20 mouse cellular contexts compared by ENCODE assay signal in genomic region chr8:92801231-92801630, GRCm38 (mm10). TPM values are rescaled to one million over a fixed set of nuclear protein-coding genes. Genes with fewer than 3 reads are reported as not detected.
DNase-seq lines count a peak whose midpoint lies in the region; ATAC-seq lines count a peak whose summit lies in the region.
"Had no signal": no experiment of that assay in that cellular context is flagged by ENCODE, and none has a peak within 500 bp of the region (broad histone marks: within the 10 kb centered on the region; RNA-seq: fewer than 3 reads in every experiment).

No protein-coding gene starts in this region.

- no peak for ATAC-seq in midbrain, embryonic 14.5 days (ENCODE audit: low FRiP score, low TSS enrichment)
- no peak for ATAC-seq in midbrain, embryonic 11.5 days (ENCODE audit: low FRiP score)
- 0 out of 2 replicates have a peak, but pooled peaks have one; percentile 17 for ATAC-seq in midbrain, embryonic 16.5 days
- ATAC-seq: forebrain, embryonic 15.5 days had no signal

- no peaks in the 10 kb centered on the region for H3K27me3 ChIP-seq in midbrain, embryonic 14.5 days (ENCODE audit: control insufficient read depth, insufficient read depth, low read length)
- H3K27me3 ChIP-seq in midbrain, embryonic 11.5 days (ENCODE audit: control insufficient read depth, insufficient read depth, low read length), result no peaks in the 10 kb centered on the region
- no peaks in the 10 kb centered on the region for H3K27me3 ChIP-seq in midbrain, embryonic 16.5 days (ENCODE audit: control insufficient read depth, insufficient read depth, low read depth, low read length)
- H3K27me3 ChIP-seq: CH12.LX; embryonic facial prominence, embryonic 15.5 days; forebrain, embryonic 15.5 days; hindbrain, embryonic 13.5 days; liver, embryonic 15.5 days; neural tube, embryonic 12.5 days; stomach, embryonic 15.5 days had no signal

- H3K4me1 ChIP-seq in midbrain, embryonic 14.5 days (ENCODE audit: control insufficient read depth, insufficient read depth, low read length), result 0 out of 2 replicates have a peak, but pooled peaks cover 7% of the 10 kb centered on the region
- H3K4me1 ChIP-seq in midbrain, embryonic 11.5 days (ENCODE audit: control insufficient read depth, insufficient read depth, low read length), result peaks cover 2% of the 10 kb centered on the region; the same call in 1 of the 2 replicates
- peaks cover 4% of the 10 kb centered on the region for H3K4me1 ChIP-seq in midbrain, embryonic 16.5 days (ENCODE audit: control insufficient read depth, insufficient read depth, low read length)
- H3K4me1 ChIP-seq: forebrain, embryonic 15.5 days; hindbrain, embryonic 13.5 days; liver, embryonic 15.5 days; neural tube, embryonic 12.5 days; stomach, embryonic 15.5 days had no signal

- H3K4me3 ChIP-seq in midbrain, embryonic 14.5 days (replicated peaks; ENCODE audit: low read depth, low read length), result no peak overlapping the region
- no peak overlapping the region for H3K4me3 ChIP-seq in midbrain, embryonic 11.5 days (ENCODE audit: low read depth, low read length)
- H3K4me3 ChIP-seq in midbrain, embryonic 16.5 days (ENCODE audit: low read depth, low read length), result no peak overlapping the region
- H3K4me3 ChIP-seq: embryonic facial prominence, embryonic 15.5 days; forebrain, embryonic 15.5 days; hindbrain, embryonic 13.5 days; liver, embryonic 15.5 days; neural tube, embryonic 12.5 days; stomach, embryonic 15.5 days had no signal

- H3K27ac ChIP-seq in midbrain, embryonic 14.5 days (replicated peaks; ENCODE audit: low read depth, low read length), result no peak overlapping the region
- no peak overlapping the region for H3K27ac ChIP-seq in midbrain, embryonic 11.5 days (ENCODE audit: low read depth, low read length)
- no peak overlapping the region for H3K27ac ChIP-seq in midbrain, embryonic 16.5 days (ENCODE audit: low read length)
- H3K27ac ChIP-seq: embryonic facial prominence, embryonic 15.5 days; forebrain, embryonic 15.5 days; hindbrain, embryonic 13.5 days; liver, embryonic 15.5 days; neural tube, embryonic 12.5 days; stomach, embryonic 15.5 days had no signal

- 36% methylated on average over 8 of the region's 8 CpGs for WGBS in midbrain, embryonic 14.5 days
- WGBS in midbrain, embryonic 11.5 days, result 66% methylated on average over 8 of the region's 8 CpGs
- WGBS in midbrain, embryonic 16.5 days, result 28% methylated on average over 8 of the region's 8 CpGs

- no peaks in the 10 kb centered on the region for H3K36me3 ChIP-seq in midbrain, embryonic 14.5 days (ENCODE audit: control insufficient read depth, insufficient read depth, low read length)
- no peaks in the 10 kb centered on the region for H3K36me3 ChIP-seq in midbrain, embryonic 11.5 days (ENCODE audit: control insufficient read depth, insufficient read depth, low read length)
- no peaks in the 10 kb centered on the region for H3K36me3 ChIP-seq in midbrain, embryonic 16.5 days (ENCODE audit: control insufficient read depth, insufficient read depth, low read length)
- H3K36me3 ChIP-seq: embryonic facial prominence, embryonic 15.5 days; forebrain, embryonic 15.5 days; hindbrain, embryonic 13.5 days; liver, embryonic 15.5 days; neural tube, embryonic 12.5 days; stomach, embryonic 15.5 days had no signal

- peak; percentile 9 for DNase-seq in heart, adult 8-10 months (ENCODE audit: low spot score)
- no peak for DNase-seq in heart, postnatal 4 days
- peak; percentile 60 for DNase-seq in midbrain, embryonic 14.5 days
- DNase-seq in midbrain, embryonic 11.5 days (ENCODE audit: low spot score, missing footprints), result no peak
- DNase-seq in right cerebral cortex, adult 2 months (ENCODE audit: low spot score in 2 of 2), result no peak
- DNase-seq in cerebellum, adult 11-12 months, result no peak
- DNase-seq: adrenal gland, adult 8-10 months; cerebellum, postnatal 25 days; kidney, adult 18-20 months; right cerebral cortex, postnatal 4 days; thymus, postnatal 25 days had no signal

- H3K9ac ChIP-seq in midbrain, embryonic 14.5 days (replicated peaks; ENCODE audit: low read length), result no peak overlapping the region
- no peak overlapping the region for H3K9ac ChIP-seq in midbrain, embryonic 11.5 days (ENCODE audit: low read length)
- no peak overlapping the region for H3K9ac ChIP-seq in midbrain, embryonic 16.5 days (ENCODE audit: low read depth, low read length)
- H3K9ac ChIP-seq: embryonic facial prominence, embryonic 15.5 days; forebrain, embryonic 15.5 days; hindbrain, embryonic 13.5 days; liver, embryonic 15.5 days; neural tube, embryonic 12.5 days; stomach, embryonic 15.5 days had no signal

- H3K9me3 ChIP-seq in midbrain, embryonic 14.5 days (ENCODE audit: control insufficient read depth, low read length), result no peaks in the 10 kb centered on the region
- H3K9me3 ChIP-seq in midbrain, embryonic 11.5 days (ENCODE audit: control insufficient read depth, low read length), result no peaks in the 10 kb centered on the region
- no peaks in the 10 kb centered on the region; the same call in 1 of the 2 replicates for H3K9me3 ChIP-seq in midbrain, embryonic 16.5 days (replicated peaks; ENCODE audit: control insufficient read depth, low read length, poor library complexity, severe bottlenecking)
- H3K9me3 ChIP-seq: embryonic facial prominence, embryonic 15.5 days; hindbrain, embryonic 13.5 days; liver, embryonic 15.5 days; neural tube, embryonic 12.5 days; stomach, embryonic 15.5 days had no signal

- 0 out of 2 replicates have a peak overlapping the region, but pooled peaks have one; percentile 11 for H3K4me2 ChIP-seq in midbrain, embryonic 14.5 days (ENCODE audit: low read length)
- no peak overlapping the region for H3K4me2 ChIP-seq in midbrain, embryonic 11.5 days
- peak overlapping the region; percentile 3; the same call in 1 of the 2 replicates for H3K4me2 ChIP-seq in midbrain, embryonic 16.5 days (ENCODE audit: low read length)
- H3K4me2 ChIP-seq: embryonic facial prominence, embryonic 15.5 days; forebrain, embryonic 15.5 days; hindbrain, embryonic 13.5 days; liver, embryonic 15.5 days; neural tube, embryonic 12.5 days; stomach, embryonic 15.5 days had no signal

RNA-seq across cellular contexts. Expression of gene Mmp2, which starts 25.9 kb away (rescaled TPM):
- 10 to 100 TPM; 40.5 to 55.1 (median 51.2) TPM for total RNA-seq in heart, adult 8-10 months (2022)
- 100 to 1,000 TPM; 140 to 153 TPM for total RNA-seq in heart, postnatal 4 days (2021)
- 8.6 and 22.2 TPM in 2 replicates for polyA plus RNA-seq in midbrain, embryonic 14.5 days (2014; fragmentation: Nextera tagmentation; extraction: Ambion mirVana)
- 51.3 and 62.1 TPM in 2 replicates for polyA plus RNA-seq in midbrain, embryonic 11.5 days (2014; fragmentation: Nextera tagmentation; extraction: Ambion mirVana)
- 17.7 and 17.8 TPM in 2 replicates for polyA plus RNA-seq in midbrain, embryonic 16.5 days (2015; fragmentation: Nextera tagmentation; extraction: Ambion mirVana)
- total RNA-seq: CH12.LX; megakaryocyte-erythroid progenitor cell, adult 5-6 weeks had no signal

RNA-seq across cellular contexts. Expression of gene Lpcat2, which starts 53.9 kb away (rescaled TPM):
- 1 to 10 TPM in 2 of 4 experiments, under 1 TPM in 2; 0.72 to 3.4 (median 1.0) TPM for total RNA-seq in heart, adult 8-10 months (2022)
- 1 to 10 TPM; 1.9 to 2.8 TPM for total RNA-seq in heart, postnatal 4 days (2021)
- polyA plus RNA-seq in midbrain, embryonic 14.5 days (2014; fragmentation: Nextera tagmentation; extraction: Ambion mirVana), result 6.8 and 7.1 TPM in 2 replicates
- 2.7 and 2.8 TPM in 2 replicates for polyA plus RNA-seq in midbrain, embryonic 11.5 days (2014; fragmentation: Nextera tagmentation; extraction: Ambion mirVana)
- 8.5 and 10.4 TPM in 2 replicates for polyA plus RNA-seq in midbrain, embryonic 16.5 days (2015; fragmentation: Nextera tagmentation; extraction: Ambion mirVana)
- total RNA-seq: CH12.LX had no signal

Comparison
In these comparisons a context has a peak if more than half of its experiments do, and no peak if none do; other contexts are left out.
1. DNase-seq: peak in heart, adult 8-10 months (single experiment) and midbrain, embryonic 14.5 days (single experiment); none in heart, postnatal 4 days (single experiment), midbrain, embryonic 11.5 days (single experiment), right cerebral cortex, adult 2 months (0 of 2) and cerebellum, adult 11-12 months (single experiment).